Mouse (Mus musculus) stomach, embryonic 16.5 days (tissue): ENCODE results near the gene Trp63. TPM values are rescaled to one million over a fixed set of nuclear protein-coding genes. Genes with fewer than 3 reads are reported as not detected.

Experiments
- ATAC-seq: fragments of 200-750 bp; cut with Nextera tagmentation; 2 replicates; pipeline ENCODE4 v1.8.0; 2017; ENCODE audit warnings: moderate number of reproducible peaks, moderate TSS enrichment; ENCODE audit not compliant: insufficient read depth, low FRiP score
- H3K27ac ChIP-seq: fragments of 300-500 bp; sonication (generic); 2 replicates; pipeline ENCODE4 v1.5.1; 2014; ENCODE audit warnings: low read length
- H3K27me3 ChIP-seq: fragments of 300-500 bp; sonication (generic); 2 replicates; pipeline ENCODE4 v1.6.1; 2014; ENCODE audit warnings: low read length, control low read depth, mixed read lengths; ENCODE audit not compliant: control insufficient read depth, insufficient read depth
- H3K36me3 ChIP-seq: fragments of 300-500 bp; sonication (generic); 2 replicates; pipeline ENCODE4 v1.6.1; 2014; ENCODE audit warnings: low read length; ENCODE audit not compliant: control insufficient read depth, insufficient read depth
- H3K4me1 ChIP-seq: fragments of 300-500 bp; sonication (generic); 2 replicates; pipeline ENCODE4 v1.6.1; 2014; ENCODE audit warnings: low read length, control low read depth, mixed read lengths; ENCODE audit not compliant: control insufficient read depth, insufficient read depth
- H3K4me2 ChIP-seq: fragments of 300-500 bp; sonication (generic); 2 replicates; pipeline ENCODE4 v1.6.1; 2014; ENCODE audit warnings: low read depth, low read length, mixed read lengths
- H3K4me3 ChIP-seq: fragments of 300-500 bp; sonication (generic); replicated peaks from 2 replicates; pipeline ENCODE4 v1.5.1; 2014; ENCODE audit warnings: mild to moderate bottlenecking, low read length
- H3K9ac ChIP-seq: fragments of 300-500 bp; sonication (generic); 2 replicates; pipeline ENCODE4 v1.6.1; 2014; ENCODE audit warnings: low read length
- H3K9me3 ChIP-seq: fragments of 300-500 bp; sonication (generic); replicated peaks from 2 replicates; pipeline ENCODE4 v1.6.1; 2016; ENCODE audit warnings: low read length, control low read depth; ENCODE audit not compliant: control insufficient read depth
- WGBS: fragments of 180-500 bp; shearing (Covaris S2); extraction: QIAGEN DNeasy Blood & Tissue Kit; methylation state at CpG from one replicate; pipeline ENCODE4 v1.1.7; 2014; 5-methylcytosine and 5-hydroxymethylcytosine counted together
- polyA plus RNA-seq: library from polyadenylated mRNA; unstranded; fragments of >200 nt; fragmentation: Nextera tagmentation; extraction: Ambion mirVana; gene quantifications from 2 replicates; pipeline ENCODE4 v1.2.1, GENCODE M21; 2015

Gene Trp63
- polyA plus RNA-seq, 1 experiment from 2014 or later = 42.5 TPM

DNA sequence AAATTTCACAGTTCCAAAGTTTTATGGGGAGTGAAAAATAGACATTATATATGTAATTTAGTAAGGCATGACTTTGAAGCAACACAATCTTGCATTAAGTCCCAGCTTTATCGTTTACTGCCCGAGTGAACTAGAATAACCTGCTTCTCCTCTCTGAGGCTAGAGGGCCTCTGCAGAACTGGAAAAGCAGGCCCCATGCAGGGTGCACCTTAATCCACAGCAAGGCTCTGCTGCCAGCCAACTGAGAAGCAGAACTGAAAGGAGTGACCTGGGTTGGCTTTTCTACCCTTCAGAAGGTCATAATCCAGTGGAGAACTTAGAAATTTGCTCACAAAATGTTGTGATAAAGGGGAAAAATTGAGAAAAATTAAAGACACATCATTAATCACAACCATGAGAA lies 74.5 kb downstream of the Trp63 start:
- Histone ChIP-seq H3K27me3 (no peaks in the 10 kb centered on the region), H3K36me3 (no peaks in the 10 kb centered on the region), H3K27ac (no peak overlapping the region), H3K4me3 (no peak overlapping the region), H3K9me3 (no peaks in the 10 kb centered on the region), H3K9ac (no peak overlapping the region), H3K4me1 (no peaks in the 10 kb centered on the region), H3K4me2 (no peak overlapping the region)
- WGBS = 70% methylated on average over 2 of the region's 2 CpGs
- peak; percentile 81; the same call in 1 of the 2 replicates for ATAC-seq

- Histone ChIP-seq H3K9me3 (no peaks in the 10 kb centered on the region), H3K36me3 (no peaks in the 10 kb centered on the region), H3K9ac (no peak overlapping the region), H3K4me3 (no peak overlapping the region), H3K4me1 (no peaks in the 10 kb centered on the region), H3K27me3 (no peaks in the 10 kb centered on the region), H3K4me2 (no peak overlapping the region), H3K27ac (no peak overlapping the region)
- ATAC-seq = no peak
- WGBS = 78% methylated on average over 5 of the region's 5 CpGs
Measured at GRCm38 (mm10) chr16:25765549-25765948, 82.0 kb downstream of the Trp63 start.

GRCm38 (mm10) chr16:25774611-25775010 lies 91.0 kb downstream of the Trp63 start:
- H3K9me3 ChIP-seq = no peaks in the 10 kb centered on the region
- no peak overlapping the region for H3K4me3 ChIP-seq
- no peaks in the 10 kb centered on the region for H3K36me3 ChIP-seq
- H3K27ac ChIP-seq = no peak overlapping the region; the same call in 1 of the 2 replicates
- H3K27me3 ChIP-seq = no peaks in the 10 kb centered on the region
- 56% methylated on average over 7 of the region's 7 CpGs for WGBS
- ATAC-seq = 0 out of 2 replicates have a peak, but pooled peaks have one; percentile 56
- H3K9ac ChIP-seq = no peak overlapping the region
- peak overlapping the region; percentile 8 for H3K4me2 ChIP-seq
- 0 out of 2 replicates have a peak, but pooled peaks cover 3% of the 10 kb centered on the region for H3K4me1 ChIP-seq

DNA sequence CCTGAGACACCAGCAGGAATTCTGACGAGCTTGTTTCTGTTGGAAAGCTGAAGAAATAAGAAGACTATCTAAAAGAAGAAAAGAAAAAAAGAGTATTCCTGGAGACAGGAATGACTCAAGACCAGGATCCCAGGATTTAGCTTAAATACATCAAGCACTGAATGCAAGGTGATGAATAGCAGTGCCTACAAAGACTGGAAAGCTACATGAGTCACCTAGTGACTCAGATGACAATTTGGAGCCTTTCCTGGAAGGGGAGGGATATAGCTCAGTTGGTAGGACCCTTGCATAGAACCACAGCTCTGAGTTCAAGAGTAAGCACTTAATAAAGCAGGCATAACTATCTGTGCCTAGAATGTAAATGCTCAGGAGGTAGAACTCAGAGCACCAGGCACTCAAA lies 93.9 kb downstream of the Trp63 start:
- Histone ChIP-seq H3K4me1 (0 out of 2 replicates have a peak, but pooled peaks cover 3% of the 10 kb centered on the region), H3K9ac (no peak overlapping the region), H3K36me3 (no peaks in the 10 kb centered on the region), H3K4me3 (no peak overlapping the region), H3K9me3 (no peaks in the 10 kb centered on the region), H3K27ac (no peak overlapping the region), H3K4me2 (no peak overlapping the region), H3K27me3 (no peaks in the 10 kb centered on the region)
- no peak for ATAC-seq
- 63% methylated on average over 1 of the region's 1 CpGs for WGBS

- no peaks in the 10 kb centered on the region for H3K27me3 ChIP-seq
- no peaks in the 10 kb centered on the region for H3K4me1 ChIP-seq
- H3K36me3 ChIP-seq = no peaks in the 10 kb centered on the region
- peak overlapping the region; percentile 38; the same call in 1 of the 2 replicates for H3K27ac ChIP-seq
- no peaks in the 10 kb centered on the region for H3K9me3 ChIP-seq
- no peak overlapping the region for H3K4me2 ChIP-seq
- no peak overlapping the region for H3K4me3 ChIP-seq
- H3K9ac ChIP-seq = no peak overlapping the region
- peak; percentile 56 for ATAC-seq
- 42% methylated on average over 4 of the region's 4 CpGs for WGBS
Measured at GRCm38 (mm10) chr16:25779964-25780363, 96.4 kb downstream of the Trp63 start.

- Histone ChIP-seq H3K27ac (no peak overlapping the region), H3K9ac (no peak overlapping the region), H3K4me3 (no peak overlapping the region), H3K36me3 (no peaks in the 10 kb centered on the region), H3K4me2 (no peak overlapping the region), H3K27me3 (no peaks in the 10 kb centered on the region), H3K9me3 (no peaks in the 10 kb centered on the region), H3K4me1 (no peaks in the 10 kb centered on the region)
- 79% methylated on average over 2 of the region's 2 CpGs for WGBS
- ATAC-seq = no peak
Measured at GRCm38 (mm10) chr16:25784246-25784645, 100.7 kb downstream of the Trp63 start.

GRCm38 (mm10) chr16:25786457-25786856 lies 102.9 kb downstream of the Trp63 start:
- H3K36me3 ChIP-seq = no peaks in the 10 kb centered on the region
- no peaks in the 10 kb centered on the region for H3K4me1 ChIP-seq
- H3K4me3 ChIP-seq = no peak overlapping the region
- H3K9me3 ChIP-seq = no peaks in the 10 kb centered on the region
- no peak for ATAC-seq
- no peak overlapping the region for H3K27ac ChIP-seq
- H3K4me2 ChIP-seq = no peak overlapping the region
- no peak overlapping the region for H3K9ac ChIP-seq
- 63% methylated on average over 5 of the region's 5 CpGs for WGBS
- no peaks in the 10 kb centered on the region for H3K27me3 ChIP-seq

- Histone ChIP-seq H3K27ac (no peak overlapping the region), H3K9ac (no peak overlapping the region), H3K27me3 (no peaks in the 10 kb centered on the region), H3K36me3 (no peaks in the 10 kb centered on the region), H3K4me3 (no peak overlapping the region), H3K4me2 (no peak overlapping the region), H3K9me3 (no peaks in the 10 kb centered on the region), H3K4me1 (no peaks in the 10 kb centered on the region)
- ATAC-seq = no peak
- WGBS = 79% methylated on average over 5 of the region's 5 CpGs
Measured at GRCm38 (mm10) chr16:25792640-25793266, 109.2 kb downstream of the Trp63 start.

- no peak overlapping the region for H3K4me3 ChIP-seq
- no peaks in the 10 kb centered on the region for H3K4me1 ChIP-seq
- H3K9me3 ChIP-seq = no peaks in the 10 kb centered on the region
- H3K27me3 ChIP-seq = no peaks in the 10 kb centered on the region
- no peak overlapping the region for H3K4me2 ChIP-seq
- H3K36me3 ChIP-seq = no peaks in the 10 kb centered on the region
- no peak overlapping the region for H3K9ac ChIP-seq
- H3K27ac ChIP-seq = no peak overlapping the region
- WGBS = 76% methylated on average over 4 of the region's 4 CpGs
- no peak for ATAC-seq
Measured at GRCm38 (mm10) chr16:25797732-25798294, 114.2 kb downstream of the Trp63 start.
